Mouse (Mus musculus) adrenal gland, adult 18-20 months (tissue): ENCODE measurements around the gene Zfp37. TPM values are rescaled to one million over a fixed set of nuclear protein-coding genes. Genes with fewer than 3 reads are reported as not detected.
A peak's percentile ranks its signal among the peaks of the same experiment; 100 is the strongest.
"Not testable (repeated sequence)": the region's sequence is repeated elsewhere in the genome, so short reads cannot be mapped to it uniquely, and the experiment has no call there.

ENCODE experiments used
- DNase-seq, 2 experiments: peaks; one replicate each; pipeline ENCODE4 v3.0.0; 2021 to 2022; ENCODE audit warnings: low spot score in 2 of 2
- total RNA-seq, 2 experiments: library from RNA; stranded (reverse); gene quantifications; 1 replicate in 1 of 2; 2 replicates in 1 of 2; pipeline ENCODE4 v1.2.3; 2021

The Zfp37 gene
- total RNA-seq, 2 experiments from 2014 or later = 4.7 to 4.8 TPM

DNA sequence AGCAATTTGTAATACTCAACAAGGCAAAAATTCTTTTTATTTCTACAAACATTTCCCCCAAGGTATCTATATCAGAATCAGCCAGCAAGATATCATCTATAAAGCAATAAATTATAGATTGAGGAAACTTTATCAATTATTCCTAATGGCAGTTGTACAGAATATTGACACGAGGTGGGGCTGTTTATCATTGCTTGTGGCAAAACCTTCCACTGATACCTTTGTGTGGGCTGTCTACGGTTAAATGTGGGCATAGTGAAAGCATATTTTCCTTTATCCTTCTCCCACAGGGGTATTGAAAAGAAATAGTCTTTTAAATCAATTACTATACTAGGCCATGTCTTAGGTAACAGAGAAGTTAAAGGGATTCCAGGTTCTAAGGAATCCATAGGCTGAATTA, 17.4 kb downstream of the Zfp37 start:
- no peak for DNase-seq

- no peak for DNase-seq
Observed at GRCm38 (mm10) chr4:62210035-62210434, 20.8 kb downstream of the Zfp37 start.

DNA sequence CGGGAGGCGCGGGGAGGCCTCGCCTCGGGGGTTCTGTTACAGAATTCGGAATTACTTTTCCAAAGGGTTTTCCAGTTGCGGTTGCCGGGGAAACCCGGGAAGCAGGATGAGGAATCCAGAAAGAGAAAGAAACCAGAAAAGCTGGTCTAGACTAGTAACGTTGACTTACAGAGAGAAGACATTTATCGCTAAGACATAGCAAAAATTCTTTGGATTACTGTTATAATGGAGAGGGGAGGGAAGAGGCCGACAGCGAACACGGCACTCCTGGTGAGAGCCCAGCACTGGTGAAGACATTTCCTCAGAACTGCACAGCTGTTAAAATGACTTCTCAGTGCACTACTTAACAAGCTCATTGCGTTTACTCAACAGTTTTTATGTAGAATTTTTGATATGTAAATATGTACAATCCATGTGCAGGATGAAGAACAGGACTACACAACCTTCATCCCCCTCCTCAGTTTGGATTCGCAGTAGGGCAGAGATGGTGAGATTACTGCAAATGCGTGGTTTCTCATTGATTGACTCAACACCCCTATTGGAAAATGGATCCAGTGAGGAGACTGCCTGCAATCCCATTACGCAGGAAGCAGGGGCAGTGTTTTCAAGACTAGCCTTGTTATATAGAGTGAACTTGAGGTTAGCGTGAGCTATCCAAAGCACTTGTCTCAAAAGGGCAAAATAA, 22.0 kb downstream of the Zfp37 start:
- no peak for DNase-seq

GRCm38 (mm10) chr4:62207851-62208695, 22.8 kb downstream of the Zfp37 start:
- DNase-seq = peak; percentile 86 to 88

DNA sequence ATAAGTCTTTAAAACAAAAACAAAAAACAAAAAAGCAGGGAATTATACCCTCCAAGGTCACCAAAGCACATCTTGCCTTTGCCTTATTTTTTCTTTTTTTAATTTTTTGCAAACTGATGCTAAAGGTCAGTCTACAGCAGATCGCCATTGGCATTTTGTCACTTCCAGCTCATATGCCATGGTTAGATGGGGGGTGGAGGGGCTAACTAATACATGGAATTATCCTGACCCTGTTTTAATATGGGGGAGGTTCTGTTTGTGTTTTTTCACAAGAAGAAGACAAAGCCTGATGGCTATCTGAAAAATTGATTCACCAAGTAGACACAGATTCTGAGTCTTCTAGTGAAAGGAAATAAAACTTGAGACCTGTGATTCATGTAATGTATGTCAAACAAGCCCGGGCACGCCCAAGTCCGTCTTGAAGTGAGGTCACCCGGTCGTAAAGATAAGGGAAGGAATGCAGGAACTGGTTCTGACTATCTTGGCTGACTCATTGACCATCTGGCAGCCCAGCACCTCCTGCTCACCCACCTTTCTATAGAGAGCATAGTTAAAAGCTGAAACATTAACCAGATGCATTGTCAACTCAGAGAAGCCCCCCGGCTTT, 30.8 kb downstream of the Zfp37 start:
- DNase-seq = no peak

- no peak for DNase-seq
Observed at GRCm38 (mm10) chr4:62188778-62189177, 42.1 kb downstream of the Zfp37 start.

DNA sequence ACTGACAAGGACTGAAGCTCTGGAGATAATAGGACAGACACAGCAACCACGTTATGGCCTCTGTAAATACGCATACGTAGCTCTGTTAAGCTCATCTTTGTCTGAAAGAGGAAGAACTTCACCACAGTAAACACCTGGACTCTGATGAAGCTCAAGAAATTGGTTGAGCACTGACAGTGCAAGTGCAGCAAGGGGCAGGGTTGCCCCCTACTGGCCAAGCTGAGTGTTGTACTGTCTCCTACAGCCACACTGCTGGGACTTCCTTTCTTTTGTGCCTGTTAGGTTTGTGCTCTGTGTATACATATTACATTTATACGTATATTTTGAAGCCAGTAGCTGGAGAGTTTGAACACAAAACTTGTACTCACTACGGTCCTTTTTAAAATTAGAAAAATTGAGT, 53.6 kb downstream of the Zfp37 start:
- peak; percentile 11 to 37 for DNase-seq

DNA sequence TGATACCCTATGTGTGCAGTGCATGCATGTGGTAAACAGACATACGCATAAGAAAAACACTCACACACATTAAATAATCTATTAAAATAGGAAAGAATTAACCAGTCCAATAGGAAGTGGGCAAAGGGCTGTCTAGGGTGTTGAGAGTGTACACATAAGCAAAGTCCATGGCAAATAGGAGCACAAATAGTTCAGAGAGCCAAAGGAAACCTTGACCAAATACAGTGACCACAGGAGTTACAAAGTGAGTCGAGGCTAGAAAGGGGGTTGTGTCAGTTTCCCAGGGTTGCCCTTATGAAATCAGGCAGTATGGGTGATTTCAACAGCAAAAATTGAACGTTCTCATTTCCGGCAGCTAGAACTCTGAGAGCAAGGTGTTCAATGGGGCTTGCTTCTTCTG, 56.4 kb downstream of the Zfp37 start:
- no peak for DNase-seq

DNA sequence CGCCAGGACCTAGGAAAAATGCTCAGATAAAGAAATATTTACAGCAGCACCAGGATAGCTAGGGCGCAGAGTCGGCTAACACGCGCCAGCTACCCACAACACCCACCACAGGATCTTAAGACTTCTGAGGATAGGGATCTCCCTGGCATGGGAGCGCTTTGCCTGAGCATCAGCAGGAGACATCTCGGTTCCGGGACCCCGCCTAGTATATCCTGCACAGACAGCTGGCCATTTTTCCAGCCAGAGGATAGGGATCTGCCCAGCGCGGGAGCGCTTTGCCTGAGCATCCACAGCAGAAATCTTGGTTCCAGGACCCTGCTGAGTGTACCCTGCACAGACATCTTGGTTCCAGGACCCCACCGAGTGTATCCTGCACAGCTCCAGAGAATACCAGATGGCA, 63.2 kb downstream of the Zfp37 start:
- DNase-seq = not testable (repeated sequence)

GRCm38 (mm10) chr4:62158401-62158800, 72.4 kb downstream of the Zfp37 start:
- DNase-seq = no peak

- no peak for DNase-seq
Observed at GRCm38 (mm10) chr4:62150811-62151210, 80.0 kb downstream of the Zfp37 start, which contains the start of gene Mup21. Mup21 (minus strand) TSS chr4:62150863.

Other genes with a start within 250 kb of the Zfp37 start
- gene Mup20, start 176.9 kb downstream of the Zfp37 start, total RNA-seq = not detected
- 1 to 10 TPM; 1.5 to 1.8 TPM for gene Mup3, start 143.7 kb downstream of the Zfp37 start, total RNA-seq
- gene Mup21, start 80.2 kb downstream of the Zfp37 start, total RNA-seq = not detected
- gene Slc31a2, start 31.5 kb upstream of the Zfp37 start, total RNA-seq = 10 to 100 TPM; 27.0 to 28.3 TPM
- gene Fkbp15, start 129.5 kb upstream of the Zfp37 start, total RNA-seq = 10 to 100 TPM; 31.4 to 32.1 TPM
- gene Slc31a1, start 129.7 kb upstream of the Zfp37 start, total RNA-seq = 10 to 100 TPM; 49.1 to 50.2 TPM
- 10 to 100 TPM; 61.2 to 63.0 TPM for gene Cdc26, start 177.6 kb upstream of the Zfp37 start, total RNA-seq
- 10 to 100 TPM; 22.8 to 27.6 TPM for gene Prpf4, start 177.8 kb upstream of the Zfp37 start, total RNA-seq
- gene Rnf183, start 204.2 kb upstream of the Zfp37 start, total RNA-seq = 1 to 10 TPM in 1 of 2 experiments, not detected in 1; 1.1 TPM
- gene Wdr31, start 239.8 kb upstream of the Zfp37 start, total RNA-seq = 1 to 10 TPM; 1.2 to 1.8 TPM
- 1 to 10 TPM; 3.7 to 9.6 TPM for gene Bspry, start 249.0 kb upstream of the Zfp37 start, total RNA-seq